Mouse (Mus musculus): ENCODE data around the gene Olfr745. TPM values are rescaled to one million over a fixed set of nuclear protein-coding genes. Genes with fewer than 3 reads are reported as not detected.

Gene Olfr745
- polyA plus RNA-seq (2012; fragmentation: generic; extraction: Trizol): not detected

- H3K79me2 ChIP-seq (ENCODE audit: control insufficient read depth, insufficient read depth): no peaks in the 10 kb centered on the region
- H3ac ChIP-seq (ENCODE audit: control insufficient read depth, insufficient read length): no peak within 1 kb of the TSS
- no peaks in the 10 kb centered on the region for H3K36me3 ChIP-seq (ENCODE audit: control insufficient read depth, insufficient read depth)
- H3K4me3 ChIP-seq: no peak within 1 kb of the TSS
- no peaks in the 10 kb centered on the region for H3K27me3 ChIP-seq (ENCODE audit: control insufficient read depth, insufficient read depth, insufficient read length)
- TF ChIP-seq MYOD1 (IDR thresholded peaks at IDR 0.05; ENCODE audit: control insufficient read depth in 1 of 3, insufficient read length in 2 of 3, low read depth in 2 of 3): no peak
- no peak for TF ChIP-seq CEBPB (IDR thresholded peaks at IDR 0.05; ENCODE audit: insufficient read depth, poor library complexity, severe bottlenecking)
- no peak for TF ChIP-seq POLR2A (IDR thresholded peaks at IDR 0.05; ENCODE audit: insufficient read length, low read depth)
- TF ChIP-seq TCF12 (IDR thresholded peaks at IDR 0.05; ENCODE audit: insufficient read depth, poor library complexity, severe bottlenecking): no peak
- TF ChIP-seq E2F4 (IDR thresholded peaks at IDR 0.05; ENCODE audit: insufficient read depth): no peak
- no peak within 1 kb of the TSS for H3K4me2 ChIP-seq (ENCODE audit: low read depth)
Measured at GRCm38 (mm10) chr14:50639088-50639487, at the start of gene Olfr745. Gene Olfr745 (plus strand): TSS chr14:50639388.

DNA sequence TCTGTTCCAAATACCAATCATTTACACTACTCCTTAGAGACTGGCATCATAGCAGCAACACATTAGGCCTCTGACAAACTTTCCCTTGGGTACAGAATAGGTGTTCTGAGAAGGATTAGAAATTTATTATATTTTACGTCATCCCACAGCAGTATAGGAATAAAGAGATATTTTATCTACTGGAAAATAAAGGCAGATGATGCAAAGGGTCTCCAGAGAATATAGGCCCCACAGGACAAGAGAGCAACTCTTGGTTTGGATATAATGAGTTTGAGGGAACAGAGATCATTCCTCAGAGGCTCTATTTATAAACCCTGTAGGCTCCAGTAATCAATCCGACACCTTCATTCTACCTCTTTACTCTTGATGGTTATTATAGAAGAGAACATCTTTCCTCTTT lies 24.6 kb upstream of the Olfr745 start, which contains the start of gene Olfr744:
TSS of gene Olfr744 (plus strand) at position 301 of the 400 bp plus-strand sequence.
- Histone ChIP-seq H3K4me3 (no peak within 1 kb of the TSS), H3K36me3 (ENCODE audit: control insufficient read depth, insufficient read depth) (no peaks in the 10 kb centered on the region), H3ac (ENCODE audit: control insufficient read depth, insufficient read length) (no peak within 1 kb of the TSS), H3K4me2 (ENCODE audit: low read depth) (no peak within 1 kb of the TSS), H3K79me2 (ENCODE audit: control insufficient read depth, insufficient read depth) (no peaks in the 10 kb centered on the region), H3K27me3 (ENCODE audit: control insufficient read depth, insufficient read depth, insufficient read length) (no peaks in the 10 kb centered on the region)
- TF ChIP-seq TCF3 (IDR thresholded peaks at IDR 0.05; ENCODE audit: insufficient read length, low read depth): no peak
- no peak for TF ChIP-seq TCF12 (IDR thresholded peaks at IDR 0.05; ENCODE audit: insufficient read depth, poor library complexity, severe bottlenecking)
- no peak for TF ChIP-seq CEBPB (IDR thresholded peaks at IDR 0.05; ENCODE audit: insufficient read depth, poor library complexity, severe bottlenecking)
- no peak for TF ChIP-seq SRF (IDR thresholded peaks at IDR 0.05; ENCODE audit: control insufficient read depth, insufficient read length, low read depth)
- TF ChIP-seq MAX (IDR thresholded peaks at IDR 0.05; ENCODE audit: low read depth): no peak
- no peak for TF ChIP-seq POLR2AphosphoS2 (IDR thresholded peaks at IDR 0.05; ENCODE audit: insufficient read length, low read depth)
- no peak for TF ChIP-seq E2F4 (IDR thresholded peaks at IDR 0.05; ENCODE audit: insufficient read depth)
- TF ChIP-seq USF1 (IDR thresholded peaks at IDR 0.05; ENCODE audit: low read depth): no peak
- no peak for TF ChIP-seq MYOG (IDR thresholded peaks at IDR 0.05; ENCODE audit: control insufficient read depth in 1 of 3, insufficient read depth in 1 of 3, insufficient read length in 2 of 3, low read depth in 2 of 3)
- TF ChIP-seq POLR2A (IDR thresholded peaks at IDR 0.05; ENCODE audit: insufficient read length, low read depth): no peak
- TF ChIP-seq MYOD1 (IDR thresholded peaks at IDR 0.05; ENCODE audit: control insufficient read depth in 1 of 3, insufficient read length in 2 of 3, low read depth in 2 of 3): no peak
- no peak for TF ChIP-seq REST (IDR thresholded peaks at IDR 0.05; ENCODE audit: insufficient read depth, insufficient read length)

DNA sequence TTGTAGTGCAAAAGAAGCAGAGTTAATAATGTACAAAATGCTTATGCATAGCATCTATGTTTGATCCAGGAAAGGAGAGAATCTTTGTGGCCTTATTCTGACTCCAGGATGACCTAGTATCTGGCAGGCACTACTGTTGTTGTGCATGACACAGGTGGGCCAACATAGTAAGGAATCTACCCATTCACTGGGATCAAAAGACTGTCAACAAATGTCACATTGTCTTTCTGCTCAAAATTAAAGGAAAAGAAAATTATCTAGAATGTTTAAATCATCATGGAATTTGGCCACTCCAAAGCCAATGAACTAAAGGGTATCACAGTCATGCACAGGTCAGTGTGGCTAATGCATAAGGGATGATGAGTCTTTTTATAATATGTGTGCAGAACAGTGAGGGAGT lies 7.6 kb downstream of the Olfr745 start, which contains the start of gene Olfr746:
TSS of gene Olfr746 (plus strand) at position 301 of the 400 bp plus-strand sequence.
- no peak within 1 kb of the TSS for H3K4me2 ChIP-seq (ENCODE audit: low read depth)
- no peaks in the 10 kb centered on the region for H3K79me2 ChIP-seq (ENCODE audit: control insufficient read depth, insufficient read depth)
- H3K27me3 ChIP-seq (ENCODE audit: control insufficient read depth, insufficient read depth, insufficient read length): no peaks in the 10 kb centered on the region
- H3K36me3 ChIP-seq (ENCODE audit: control insufficient read depth, insufficient read depth): no peaks in the 10 kb centered on the region
- H3ac ChIP-seq (ENCODE audit: control insufficient read depth, insufficient read length): no peak within 1 kb of the TSS
- TF ChIP-seq TCF3 (IDR thresholded peaks at IDR 0.05; ENCODE audit: insufficient read length, low read depth): no peak
- TF ChIP-seq USF1 (IDR thresholded peaks at IDR 0.05; ENCODE audit: low read depth): no peak
- no peak for TF ChIP-seq MAX (IDR thresholded peaks at IDR 0.05; ENCODE audit: low read depth)
- no peak for TF ChIP-seq REST (IDR thresholded peaks at IDR 0.05; ENCODE audit: insufficient read depth, insufficient read length)
- TF ChIP-seq MYOD1 (IDR thresholded peaks at IDR 0.05; ENCODE audit: control insufficient read depth in 1 of 3, insufficient read length in 2 of 3, low read depth in 2 of 3): no peak
- no peak for TF ChIP-seq POLR2A (IDR thresholded peaks at IDR 0.05; ENCODE audit: insufficient read length, low read depth)
- TF ChIP-seq SRF (IDR thresholded peaks at IDR 0.05; ENCODE audit: control insufficient read depth, insufficient read length, low read depth): no peak
- no peak for TF ChIP-seq E2F4 (IDR thresholded peaks at IDR 0.05; ENCODE audit: insufficient read depth)
- TF ChIP-seq MYOG (IDR thresholded peaks at IDR 0.05; ENCODE audit: control insufficient read depth in 1 of 3, insufficient read depth in 1 of 3, insufficient read length in 2 of 3, low read depth in 2 of 3): no peak
- TF ChIP-seq POLR2AphosphoS2 (IDR thresholded peaks at IDR 0.05; ENCODE audit: insufficient read length, low read depth): no peak
- no peak for TF ChIP-seq CEBPB (IDR thresholded peaks at IDR 0.05; ENCODE audit: insufficient read depth, poor library complexity, severe bottlenecking)
- TF ChIP-seq TCF12 (IDR thresholded peaks at IDR 0.05; ENCODE audit: insufficient read depth, poor library complexity, severe bottlenecking): no peak
- no peak within 1 kb of the TSS for H3K4me3 ChIP-seq

DNA sequence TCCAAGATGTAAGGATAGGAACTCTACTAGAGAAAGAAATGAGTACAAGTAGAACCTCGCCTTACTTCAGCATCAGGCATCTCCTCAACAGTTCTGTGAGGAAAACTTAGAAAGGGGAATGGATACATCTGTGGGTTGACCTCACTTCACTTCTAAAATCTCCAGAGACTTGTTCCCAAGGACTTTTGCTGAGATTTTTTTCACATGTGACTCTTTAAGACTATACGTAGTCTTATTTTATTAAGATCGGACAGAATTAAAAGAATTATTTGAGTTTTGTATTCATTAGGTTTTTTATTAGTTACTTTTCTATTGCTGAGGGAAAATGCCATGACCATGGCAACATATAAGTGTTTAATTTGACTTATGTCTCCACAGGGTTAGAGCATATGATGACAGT lies 53.9 kb downstream of the Olfr745 start, which contains the start of gene Olfr747:
TSS of gene Olfr747 (minus strand) at position 101 of the 400 bp plus-strand sequence.
- no peaks in the 10 kb centered on the region for H3K36me3 ChIP-seq (ENCODE audit: control insufficient read depth, insufficient read depth)
- no peak within 1 kb of the TSS for H3ac ChIP-seq (ENCODE audit: control insufficient read depth, insufficient read length)
- H3K4me3 ChIP-seq: no peak within 1 kb of the TSS
- TF ChIP-seq TCF12 (IDR thresholded peaks at IDR 0.05; ENCODE audit: insufficient read depth, poor library complexity, severe bottlenecking) (no peak), USF1 (IDR thresholded peaks at IDR 0.05; ENCODE audit: low read depth) (no peak), E2F4 (IDR thresholded peaks at IDR 0.05; ENCODE audit: insufficient read depth) (no peak), MYOG (IDR thresholded peaks at IDR 0.05; ENCODE audit: control insufficient read depth in 1 of 3, insufficient read depth in 1 of 3, insufficient read length in 2 of 3, low read depth in 2 of 3) (no peak), MAX (IDR thresholded peaks at IDR 0.05; ENCODE audit: low read depth) (no peak), CEBPB (IDR thresholded peaks at IDR 0.05; ENCODE audit: insufficient read depth, poor library complexity, severe bottlenecking) (no peak)
- no peak within 1 kb of the TSS for H3K4me2 ChIP-seq (ENCODE audit: low read depth)
- H3K27me3 ChIP-seq (ENCODE audit: control insufficient read depth, insufficient read depth, insufficient read length): no peaks in the 10 kb centered on the region
- no peaks in the 10 kb centered on the region for H3K79me2 ChIP-seq (ENCODE audit: control insufficient read depth, insufficient read depth)

Other genes starting within 250 kb of the Olfr745 start
- gene Olfr738, start 231.8 kb upstream of the Olfr745 start, polyA plus RNA-seq (2012; fragmentation: generic; extraction: Trizol): not detected
- gene Olfr739, start 220.8 kb upstream of the Olfr745 start, polyA plus RNA-seq (2012; fragmentation: generic; extraction: Trizol): not detected
- not detected for gene Olfr740, start 193.8 kb upstream of the Olfr745 start, polyA plus RNA-seq (2012; fragmentation: generic; extraction: Trizol)
- not detected for gene Olfr741, start 166.7 kb upstream of the Olfr745 start, polyA plus RNA-seq (2012; fragmentation: generic; extraction: Trizol)
- gene Olfr742, start 135.8 kb upstream of the Olfr745 start, polyA plus RNA-seq (2012; fragmentation: generic; extraction: Trizol): not detected
- not detected for gene Olfr743, start 117.5 kb upstream of the Olfr745 start, polyA plus RNA-seq (2012; fragmentation: generic; extraction: Trizol)
- gene Olfr744, start 24.5 kb upstream of the Olfr745 start, polyA plus RNA-seq (2012; fragmentation: generic; extraction: Trizol): not detected
- not detected for gene Olfr746, start 7.7 kb downstream of the Olfr745 start, polyA plus RNA-seq (2012; fragmentation: generic; extraction: Trizol)
- gene Olfr747, start 53.8 kb downstream of the Olfr745 start, polyA plus RNA-seq (2012; fragmentation: generic; extraction: Trizol): not detected
- not detected for gene Olfr748, start 68.0 kb downstream of the Olfr745 start, polyA plus RNA-seq (2012; fragmentation: generic; extraction: Trizol)
- not detected for gene Olfr749, start 105.7 kb downstream of the Olfr745 start, polyA plus RNA-seq (2012; fragmentation: generic; extraction: Trizol)
- 26.7 TPM for gene Ttc5, start 146.1 kb downstream of the Olfr745 start, polyA plus RNA-seq (2012; fragmentation: generic; extraction: Trizol)
- 0.16 TPM for gene Ccnb1ip1, start 168.3 kb downstream of the Olfr745 start, polyA plus RNA-seq (2012; fragmentation: generic; extraction: Trizol)
- 22.1 TPM for gene Parp2, start 168.5 kb downstream of the Olfr745 start, polyA plus RNA-seq (2012; fragmentation: generic; extraction: Trizol)
- gene Tep1, start 231.2 kb downstream of the Olfr745 start, polyA plus RNA-seq (2012; fragmentation: generic; extraction: Trizol): 20.6 TPM